Mouse (Mus musculus) neural tube, embryonic 11.5 days (tissue): ENCODE results near the gene Prkab1. TPM values are rescaled to one million over a fixed set of nuclear protein-coding genes. Genes with fewer than 3 reads are reported as not detected.

Experiments used
- ATAC-seq: fragments of 200-750 bp; cut with Nextera tagmentation; 2 replicates; pipeline ENCODE4 v1.8.0; 2017; ENCODE audit warnings: moderate number of reproducible peaks, mild to moderate bottlenecking, moderate TSS enrichment, moderate library complexity; ENCODE audit not compliant: insufficient read depth, low FRiP score, low TSS enrichment
- DNase-seq: peaks from one replicate; pipeline ENCODE4 v3.0.0-alpha.2; 2015; ENCODE audit warnings: low spot score
- H3K27ac ChIP-seq: fragments of 300-500 bp; sonication (generic); 2 replicates; pipeline ENCODE4 v1.5.1; 2014; ENCODE audit warnings: low read depth, mild to moderate bottlenecking, low read length
- H3K27me3 ChIP-seq: fragments of 300-500 bp; sonication (generic); 2 replicates; pipeline ENCODE4 v1.6.1; 2014; ENCODE audit warnings: mild to moderate bottlenecking, low read length, mixed read lengths; ENCODE audit not compliant: control insufficient read depth, insufficient read depth
- H3K36me3 ChIP-seq: fragments of 300-500 bp; sonication (generic); 2 replicates; pipeline ENCODE4 v1.6.1; 2014; ENCODE audit warnings: mild to moderate bottlenecking, low read length, moderate library complexity, mixed read lengths; ENCODE audit not compliant: control insufficient read depth, insufficient read depth
- H3K4me1 ChIP-seq: fragments of 300-500 bp; sonication (generic); 2 replicates; pipeline ENCODE4 v1.6.1; 2014; ENCODE audit warnings: low read length, mixed read lengths; ENCODE audit not compliant: control insufficient read depth, insufficient read depth
- H3K4me2 ChIP-seq: fragments of 300-500 bp; sonication (generic); 2 replicates; pipeline ENCODE4 v1.6.1; 2014; ENCODE audit warnings: low read depth, mild to moderate bottlenecking, moderate library complexity
- H3K4me3 ChIP-seq: fragments of 300-500 bp; sonication (generic); 2 replicates; pipeline ENCODE4 v1.5.1; 2014; ENCODE audit warnings: low read depth, low read length
- H3K9ac ChIP-seq: fragments of 300-500 bp; sonication (generic); 2 replicates; pipeline ENCODE4 v1.6.1; 2014; ENCODE audit warnings: mild to moderate bottlenecking, low read length
- H3K9me3 ChIP-seq: fragments of 300-500 bp; sonication (generic); 2 replicates; pipeline ENCODE4 v1.6.1; 2016; ENCODE audit warnings: low read length; ENCODE audit not compliant: control insufficient read depth
- WGBS: fragments of 180-500 bp; shearing (Covaris S2); extraction: QIAGEN DNeasy Blood & Tissue Kit; methylation state at CpG from one replicate; pipeline ENCODE4 v1.1.7; 2014; 5-methylcytosine and 5-hydroxymethylcytosine counted together
- polyA plus RNA-seq: library from polyadenylated mRNA; unstranded; fragments of >200 nt; fragmentation: Nextera tagmentation; extraction: Ambion mirVana; gene quantifications from 2 replicates; pipeline ENCODE4 v1.2.1, GENCODE M21; 2014

Prkab1 gene
- polyA plus RNA-seq, 1 experiment from 2014 or later: 57.5 TPM

DNA sequence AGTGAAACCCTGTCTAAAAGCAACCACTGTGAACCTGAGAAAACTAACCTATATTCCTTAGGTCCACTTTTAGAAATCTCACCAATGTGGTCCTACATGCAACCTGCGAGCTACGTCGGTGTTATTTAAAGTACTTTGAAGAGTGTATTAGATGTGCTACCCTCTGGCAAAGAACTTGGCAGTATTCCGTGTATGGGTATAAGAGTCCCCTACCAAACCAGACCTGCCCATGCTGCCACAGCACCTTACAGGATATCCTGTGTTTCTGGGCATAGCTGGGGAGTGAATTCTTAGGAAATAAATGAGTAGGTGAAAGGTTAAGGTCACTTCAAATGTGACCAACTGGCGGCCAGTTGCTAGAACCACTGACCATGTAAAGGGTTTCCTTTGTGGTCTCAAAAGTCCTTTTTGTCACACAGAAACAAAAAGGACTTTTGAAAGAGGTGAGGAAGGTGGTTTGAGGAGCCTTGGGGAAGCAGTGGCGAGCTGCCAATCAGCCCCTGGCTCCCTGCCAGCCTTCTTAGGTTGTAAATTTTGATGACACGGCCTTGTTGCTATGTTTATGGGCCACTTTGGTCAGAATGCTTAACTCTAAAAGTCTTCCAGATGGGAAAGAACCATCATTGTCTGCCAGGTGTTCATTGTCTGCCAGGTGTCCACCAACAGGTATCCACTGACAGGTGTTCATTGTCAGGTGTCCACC lies 41.5 kb downstream of the Prkab1 start:
- Histone ChIP-seq H3K27ac (no peak overlapping the region), H3K4me1 (no peaks in the 10 kb centered on the region), H3K9ac (no peak overlapping the region), H3K9me3 (no peaks in the 10 kb centered on the region), H3K36me3 (0 out of 2 replicates have a peak, but pooled peaks cover 2% of the 10 kb centered on the region), H3K4me3 (no peak overlapping the region), H3K4me2 (no peak overlapping the region), H3K27me3 (no peaks in the 10 kb centered on the region)
- DNase-seq: no peak
- no peak for ATAC-seq
- WGBS: 83% methylated on average over 7 of the region's 7 CpGs

- H3K9ac ChIP-seq: no peak overlapping the region
- ATAC-seq (no peak), DNase-seq (no peak)
- H3K9me3 ChIP-seq: no peaks in the 10 kb centered on the region
- H3K27ac ChIP-seq: no peak overlapping the region
- no peaks in the 10 kb centered on the region for H3K36me3 ChIP-seq
- no peaks in the 10 kb centered on the region for H3K4me1 ChIP-seq
- WGBS: 90% methylated on average over 9 of the region's 9 CpGs
- no peaks in the 10 kb centered on the region for H3K27me3 ChIP-seq
- no peak overlapping the region for H3K4me3 ChIP-seq
- no peak overlapping the region for H3K4me2 ChIP-seq
These were observed 43.8 kb downstream of the Prkab1 start for GRCm38 (mm10) chr5:115980537-115980936.

DNA sequence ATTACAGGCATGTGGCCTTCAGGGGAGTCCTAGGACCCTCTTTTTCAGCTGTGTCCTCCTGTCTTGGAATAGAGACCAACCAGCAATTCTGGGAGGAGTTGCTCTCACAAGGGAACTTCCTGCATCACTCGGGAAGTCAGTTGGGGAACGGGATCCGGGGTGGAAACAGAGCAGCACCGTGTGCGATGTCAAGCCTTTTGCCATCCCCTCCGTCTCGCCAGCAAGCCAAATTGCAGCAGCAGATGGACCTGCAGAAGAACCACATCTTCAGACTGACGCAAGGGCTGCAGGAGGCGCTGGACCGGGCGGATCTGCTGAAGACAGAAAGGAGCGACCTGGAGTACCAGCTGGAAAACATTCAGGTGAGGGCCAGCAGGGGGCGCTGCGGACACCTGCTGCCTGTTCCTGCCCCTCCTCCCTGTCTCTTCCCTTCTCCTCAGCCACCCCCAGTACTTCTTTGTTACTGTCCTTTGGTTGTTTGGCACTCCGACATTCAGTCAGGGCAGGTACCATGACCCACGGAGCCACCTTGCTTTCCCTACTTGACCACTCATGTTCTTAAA lies 45.1 kb downstream of the Prkab1 start:
- no peak overlapping the region for H3K9ac ChIP-seq
- no peaks in the 10 kb centered on the region for H3K27me3 ChIP-seq
- H3K4me3 ChIP-seq: no peak overlapping the region
- no peaks in the 10 kb centered on the region for H3K9me3 ChIP-seq
- H3K4me1 ChIP-seq: no peaks in the 10 kb centered on the region
- H3K4me2 ChIP-seq: no peak overlapping the region
- 0 out of 2 replicates have a peak, but pooled peaks cover 2% of the 10 kb centered on the region for H3K36me3 ChIP-seq
- WGBS: 61% methylated on average over 16 of the region's 16 CpGs
- peak; percentile 34 for DNase-seq
- no peak overlapping the region for H3K27ac ChIP-seq
- ATAC-seq: no peak

DNA sequence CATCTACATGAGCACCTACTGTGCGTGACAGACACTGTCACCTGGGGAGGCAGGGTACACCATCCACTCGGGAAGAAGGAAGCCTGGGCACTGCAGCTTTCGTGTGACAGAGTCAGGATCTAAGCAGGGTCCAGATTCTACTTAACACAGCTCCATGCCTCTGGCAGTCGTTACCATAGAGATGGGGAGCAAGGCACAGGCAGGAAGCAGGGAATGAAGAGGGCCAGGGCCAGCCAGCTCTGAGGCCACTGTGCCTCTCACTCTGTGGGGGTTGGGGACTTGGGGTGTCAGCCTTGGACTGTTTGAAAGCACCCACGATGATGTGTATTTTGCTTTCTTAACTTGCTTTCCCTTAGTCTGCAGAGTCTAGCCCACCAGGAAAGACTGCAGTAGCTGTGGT lies 46.1 kb downstream of the Prkab1 start:
- 63% methylated on average over 5 of the region's 5 CpGs for WGBS
- Histone ChIP-seq H3K4me2 (no peak overlapping the region), H3K9ac (no peak overlapping the region), H3K9me3 (no peaks in the 10 kb centered on the region), H3K36me3 (0 out of 2 replicates have a peak, but pooled peaks cover 2% of the 10 kb centered on the region), H3K4me3 (no peak overlapping the region), H3K4me1 (no peaks in the 10 kb centered on the region), H3K27me3 (no peaks in the 10 kb centered on the region), H3K27ac (no peak overlapping the region)
- no peak for ATAC-seq
- DNase-seq: no peak

DNA sequence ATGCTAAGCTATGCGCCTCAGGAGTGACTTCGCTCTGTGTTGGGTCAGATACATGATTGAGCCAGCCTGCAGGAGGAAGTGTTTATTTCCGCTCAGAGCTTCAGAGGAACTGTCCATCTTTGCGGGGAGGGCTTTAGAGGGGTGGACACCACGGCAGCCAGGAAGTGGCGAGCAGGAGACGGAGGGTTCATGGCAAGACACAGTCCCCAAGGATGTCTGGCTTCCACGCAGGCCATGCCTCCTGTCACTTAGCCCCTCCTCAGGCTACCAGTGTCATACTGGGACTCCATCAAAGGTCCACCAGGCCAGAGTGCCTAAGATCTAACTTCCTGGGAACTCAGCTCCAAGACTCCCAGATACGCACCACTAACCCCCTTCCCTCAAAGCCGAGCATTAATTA lies 46.6 kb downstream of the Prkab1 start:
- Histone ChIP-seq H3K27ac (no peak overlapping the region), H3K27me3 (no peaks in the 10 kb centered on the region), H3K4me1 (no peaks in the 10 kb centered on the region), H3K9ac (no peak overlapping the region), H3K36me3 (0 out of 2 replicates have a peak, but pooled peaks cover 2% of the 10 kb centered on the region), H3K4me2 (no peak overlapping the region), H3K4me3 (no peak overlapping the region), H3K9me3 (no peaks in the 10 kb centered on the region)
- ATAC-seq (no peak), DNase-seq (no peak)
- WGBS: 79% methylated on average over 10 of the region's 10 CpGs

DNA sequence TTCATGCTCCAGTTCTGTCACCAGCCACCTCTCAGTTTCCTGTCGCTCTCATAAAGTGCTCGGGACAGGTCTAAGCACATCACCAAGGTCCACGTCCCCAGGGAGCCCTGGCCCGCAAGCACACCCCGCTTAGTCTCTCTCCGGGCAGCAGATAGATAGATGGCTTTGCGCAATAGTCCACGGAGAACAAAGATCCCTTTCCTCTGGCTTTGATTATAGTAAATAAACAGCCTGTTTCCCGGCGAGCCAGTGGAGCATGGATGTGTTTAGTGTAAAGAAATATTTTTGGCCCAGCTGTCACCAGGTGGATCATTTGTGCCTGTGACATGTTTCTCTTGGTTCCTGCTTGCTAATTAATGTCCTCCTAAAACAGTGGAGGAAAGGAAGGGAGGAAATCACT lies 47.0 kb downstream of the Prkab1 start:
- Histone ChIP-seq H3K36me3 (0 out of 2 replicates have a peak, but pooled peaks cover 2% of the 10 kb centered on the region), H3K27me3 (no peaks in the 10 kb centered on the region), H3K4me2 (no peak overlapping the region), H3K4me1 (no peaks in the 10 kb centered on the region), H3K9me3 (no peaks in the 10 kb centered on the region), H3K4me3 (no peak overlapping the region), H3K9ac (no peak overlapping the region), H3K27ac (no peak overlapping the region)
- ATAC-seq (no peak), DNase-seq (no peak)
- 78% methylated on average over 10 of the region's 10 CpGs for WGBS

- ATAC-seq (no peak), DNase-seq (no peak)
- Histone ChIP-seq H3K4me3 (no peak overlapping the region), H3K27me3 (no peaks in the 10 kb centered on the region), H3K9ac (no peak overlapping the region), H3K4me2 (no peak overlapping the region), H3K27ac (no peak overlapping the region), H3K9me3 (no peaks in the 10 kb centered on the region), H3K36me3 (0 out of 2 replicates have a peak, but pooled peaks cover 2% of the 10 kb centered on the region), H3K4me1 (no peaks in the 10 kb centered on the region)
- 94% methylated on average over 5 of the region's 5 CpGs for WGBS
These were observed 47.9 kb downstream of the Prkab1 start for GRCm38 (mm10) chr5:115976446-115976845.

GRCm38 (mm10) chr5:115975672-115976071 lies 48.6 kb downstream of the Prkab1 start:
- WGBS: 94% methylated on average over 10 of the region's 10 CpGs

DNA sequence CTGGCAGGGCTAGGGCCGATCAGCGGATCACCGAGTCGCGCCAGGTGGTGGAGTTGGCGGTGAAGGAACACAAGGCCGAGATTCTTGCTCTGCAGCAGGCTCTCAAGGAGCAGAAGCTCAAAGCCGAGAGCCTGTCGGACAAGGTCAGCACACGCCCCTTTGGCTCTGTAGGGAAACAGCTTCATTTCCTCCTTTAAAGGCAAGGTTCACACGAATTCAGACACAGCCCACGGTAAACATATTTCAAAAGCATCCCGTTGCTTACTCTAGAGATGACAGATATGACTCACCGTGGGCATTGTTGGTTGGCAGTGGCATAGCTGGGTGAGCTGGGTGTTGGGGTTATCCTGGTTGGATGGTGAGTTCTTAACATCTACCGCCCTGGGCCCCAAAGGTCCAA lies 53.1 kb downstream of the Prkab1 start:
- 91% methylated on average over 15 of the region's 15 CpGs for WGBS
- H3K4me1 ChIP-seq: no peaks in the 10 kb centered on the region
- DNase-seq (no peak), ATAC-seq (no peak)
- H3K4me3 ChIP-seq: no peak overlapping the region
- H3K9me3 ChIP-seq: no peaks in the 10 kb centered on the region
- H3K36me3 ChIP-seq: 0 out of 2 replicates have a peak, but pooled peaks cover 4% of the 10 kb centered on the region
- H3K27ac ChIP-seq: no peak overlapping the region
- H3K4me2 ChIP-seq: no peak overlapping the region
- H3K27me3 ChIP-seq: no peaks in the 10 kb centered on the region
- H3K9ac ChIP-seq: no peak overlapping the region

More at GRCm38 (mm10) chr5:115975672-115976071, 48.6 kb downstream of the Prkab1 start:
- Histone ChIP-seq H3K36me3 (0 out of 2 replicates have a peak, but pooled peaks cover 2% of the 10 kb centered on the region), H3K9ac (no peak overlapping the region), H3K9me3 (no peaks in the 10 kb centered on the region), H3K4me3 (no peak overlapping the region), H3K27ac (no peak overlapping the region), H3K27me3 (no peaks in the 10 kb centered on the region), H3K4me1 (no peaks in the 10 kb centered on the region), H3K4me2 (no peak overlapping the region)
- ATAC-seq (no peak), DNase-seq (no peak)
